Mouse (Mus musculus): ENCODE measurements at regions not wholly inside any gene's neighbourhood (a gene's known extent, or its start where the extent isn't known, plus 50 kb on each side); places are given as distances from the start of the nearest gene placed in this dataset.

DNA sequence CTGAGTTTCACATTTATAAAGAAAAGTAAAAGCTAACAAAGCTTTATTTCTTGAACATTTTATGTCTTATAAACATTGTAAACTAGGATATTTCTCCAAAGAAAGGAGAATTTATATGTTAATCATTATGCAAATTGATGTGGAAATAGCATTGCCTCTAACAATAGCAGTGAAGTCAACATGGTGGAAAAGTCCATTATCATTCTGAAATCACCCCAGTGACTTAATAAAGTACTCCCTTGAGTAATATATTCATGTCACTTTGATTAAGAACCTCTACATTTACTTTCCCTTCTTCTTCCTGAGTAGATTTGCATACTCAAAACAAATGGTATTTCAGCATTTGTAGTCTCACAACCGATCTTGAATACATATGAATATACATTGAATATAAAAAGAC lies 676.7 kb upstream of the Edil3 start:
- DNase-seq (ENCODE audit: low read depth, low spot score), result no peak

DNA sequence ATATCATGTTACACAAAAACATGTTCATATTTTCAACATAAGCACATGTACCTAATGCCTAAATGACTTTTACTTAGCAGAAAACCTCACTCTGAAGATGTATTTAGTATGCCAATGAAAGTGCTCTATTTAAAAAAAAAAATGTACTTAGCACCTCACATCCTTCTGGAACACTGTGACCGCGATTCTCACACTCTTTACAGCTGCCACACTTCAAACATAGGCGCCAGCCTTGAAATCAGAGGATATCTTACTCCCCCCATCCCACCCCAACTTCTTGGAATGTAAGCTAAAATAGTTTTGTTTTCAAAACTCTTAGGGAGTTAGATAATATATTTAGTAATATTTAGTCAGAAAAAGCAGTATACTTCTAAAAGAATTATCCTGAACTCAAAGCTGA lies 634.7 kb upstream of the Edil3 start:
- no peak for DNase-seq (ENCODE audit: low read depth, low spot score)

DNA sequence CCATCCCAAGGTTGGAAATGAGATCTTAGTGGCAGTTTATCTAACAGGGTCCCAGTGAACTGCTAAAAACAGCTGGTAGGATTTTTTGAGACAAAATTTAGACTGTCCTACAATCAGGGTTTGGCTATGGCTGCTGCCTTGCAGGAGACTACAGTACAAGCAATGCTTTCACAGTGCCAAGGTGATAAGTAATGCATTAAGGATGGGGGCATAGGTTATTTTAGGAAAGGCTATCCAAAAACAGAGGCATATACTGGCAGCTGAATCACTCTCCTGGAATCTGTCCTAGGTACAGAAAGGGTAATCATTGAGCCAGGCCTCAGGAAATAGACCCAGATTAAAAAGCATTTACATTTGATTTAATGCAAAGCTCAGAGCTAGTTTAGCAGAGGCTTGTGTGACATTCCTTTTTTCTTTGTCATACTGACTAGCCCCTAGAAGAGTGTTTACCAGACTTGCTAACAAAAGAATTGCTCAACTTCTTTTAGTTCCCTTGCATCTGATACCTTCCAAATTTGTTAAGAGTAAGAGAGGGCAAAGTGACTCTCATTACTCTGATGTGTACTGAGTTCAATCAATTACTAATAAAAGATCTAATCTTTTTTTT lies 619.5 kb upstream of the Edil3 start:
- peak; percentile 7 for DNase-seq (ENCODE audit: low read depth, low spot score)

DNA sequence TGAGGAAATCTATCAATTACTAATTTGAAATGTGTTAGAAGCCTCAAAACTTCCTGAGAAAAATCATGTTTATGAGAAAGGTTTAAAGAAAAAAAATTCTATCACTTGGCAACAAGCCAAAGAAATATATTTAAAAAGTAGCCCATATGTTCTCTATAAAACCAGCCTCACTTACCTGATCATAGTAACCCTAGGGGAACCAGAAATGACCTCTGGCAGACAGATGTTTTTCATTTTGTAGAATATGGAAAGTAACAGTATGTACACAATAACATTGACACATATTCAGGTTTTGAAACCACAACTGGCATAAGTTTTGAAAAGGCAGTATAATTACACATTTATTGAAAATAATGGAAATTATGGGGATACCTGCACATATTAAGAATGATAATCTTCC lies 580.8 kb upstream of the Edil3 start:
- DNase-seq (ENCODE audit: low read depth, low spot score), result no peak
